Mouse (Mus musculus) c-Kit-negative CD71-positive TER-119-positive erythroid progenitor cells, embryonic 14.5 days (primary cell): ENCODE data around the gene Kirrel2.
"Not testable (repeated sequence)": the region's sequence is repeated elsewhere in the genome, so short reads cannot be mapped to it uniquely, and the experiment has no call there.

Experiments
- DNase-seq: peaks from one replicate; pipeline ENCODE4 v3.0.0-alpha.2; 2013; ENCODE audit warnings: low read depth, low spot score

Gene Kirrel2

GRCm38 (mm10) chr7:30457629-30458330 is at the start of gene Kirrel2, which contains the start of gene Nphs1:
Gene Kirrel2 (minus strand): TSS chr7:30457690.
Gene Nphs1 (plus strand): TSS chr7:30458315.
- no peak for DNase-seq

- DNase-seq: not testable (repeated sequence)
Observed at GRCm38 (mm10) chr7:30501159-30501558, 43.7 kb upstream of the Kirrel2 start.

- not testable (repeated sequence) for DNase-seq
Observed at GRCm38 (mm10) chr7:30495506-30496042, 38.1 kb upstream of the Kirrel2 start.

- no peak for DNase-seq
Observed at GRCm38 (mm10) chr7:30493401-30493931, 36.0 kb upstream of the Kirrel2 start, which contains the start of gene Prodh2. Gene Prodh2 (plus strand): TSS chr7:30493622.

- DNase-seq: peak; percentile 54
Observed at GRCm38 (mm10) chr7:30492765-30493164, 35.3 kb upstream of the Kirrel2 start.

- no peak for DNase-seq
Observed at GRCm38 (mm10) chr7:30490957-30491307, 33.4 kb upstream of the Kirrel2 start.

DNA sequence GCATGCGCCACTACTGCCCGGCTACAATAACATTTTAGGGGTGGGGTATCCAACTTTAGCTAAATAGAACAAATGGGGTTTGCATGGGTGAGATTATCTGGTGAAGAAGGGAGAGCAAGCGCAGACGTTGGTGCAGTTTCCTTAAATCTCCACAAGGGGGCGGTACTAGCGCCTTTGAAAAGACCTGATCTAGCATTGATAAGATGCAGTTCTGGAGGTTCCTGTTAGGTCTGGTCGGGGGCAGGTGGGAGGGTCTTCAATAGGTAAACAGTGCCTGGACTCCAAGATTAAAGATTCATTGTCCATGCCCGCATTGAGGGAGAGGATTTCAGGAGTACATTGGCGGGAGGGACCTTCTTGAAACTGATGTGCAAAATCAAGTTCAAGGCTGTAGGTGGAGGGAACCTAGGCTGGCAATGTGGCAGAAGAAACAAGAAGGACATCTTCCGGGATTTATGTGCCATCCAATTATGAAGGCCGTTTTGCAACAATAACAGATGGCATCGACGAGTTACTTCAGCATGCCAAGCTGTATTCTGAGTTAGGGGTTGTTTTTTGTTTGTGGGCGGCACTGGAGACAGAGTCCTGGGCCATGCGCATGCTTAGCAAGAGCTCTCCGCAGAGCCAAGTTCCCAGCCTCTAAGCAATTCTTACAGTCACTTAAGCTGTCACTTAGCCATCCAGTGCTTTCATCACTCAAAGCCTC is 32.9 kb upstream of the Kirrel2 start:
- DNase-seq: peak; percentile 41

GRCm38 (mm10) chr7:30484250-30484649 is 26.8 kb upstream of the Kirrel2 start:
- DNase-seq: no peak

- no peak for DNase-seq
Observed at GRCm38 (mm10) chr7:30477415-30478381, 20.2 kb upstream of the Kirrel2 start.

DNA sequence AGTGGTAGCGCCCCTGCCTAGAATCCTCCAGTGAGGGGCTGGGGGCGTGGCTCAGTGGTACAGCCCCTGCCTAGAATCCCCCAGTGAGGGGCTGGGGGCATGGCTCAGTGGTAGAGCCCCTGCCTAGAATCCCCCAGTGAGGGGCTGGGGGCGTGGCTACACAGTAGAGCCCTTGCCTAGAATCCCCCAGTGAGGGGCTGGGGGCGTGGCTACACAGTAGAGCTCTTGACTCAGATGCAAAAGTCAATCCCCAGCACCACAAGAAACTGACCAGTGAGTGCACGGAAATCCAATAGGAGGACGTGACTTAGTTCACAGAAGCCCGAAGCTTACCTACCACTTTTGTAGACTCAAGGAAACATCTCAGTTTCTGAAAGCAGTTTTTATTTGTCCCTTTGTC is 18.6 kb upstream of the Kirrel2 start:
- not testable (repeated sequence) for DNase-seq

GRCm38 (mm10) chr7:30474999-30475398 is 17.5 kb upstream of the Kirrel2 start:
- DNase-seq: no peak

DNA sequence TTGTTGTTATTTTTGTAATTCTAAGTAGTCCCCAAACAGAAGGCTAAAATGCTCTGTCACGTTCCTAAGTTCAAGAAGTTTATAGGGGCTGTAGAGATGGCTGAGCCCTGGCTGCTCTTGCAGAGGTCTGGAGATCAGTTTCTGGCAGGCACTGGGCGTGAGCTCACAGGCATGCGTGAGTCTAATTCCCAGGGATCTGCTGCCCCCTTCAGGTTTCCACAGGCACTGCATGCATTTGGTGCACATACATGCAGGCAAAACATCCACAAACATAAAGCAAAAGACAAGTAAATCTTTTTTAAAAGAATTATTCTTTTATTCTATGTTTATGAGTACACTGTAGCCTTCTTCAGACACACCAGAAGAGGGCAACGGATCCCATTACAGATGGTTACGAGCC is 14.9 kb upstream of the Kirrel2 start:
- DNase-seq: peak; percentile 8

GRCm38 (mm10) chr7:30464816-30465300 is 7.4 kb upstream of the Kirrel2 start:
- no peak for DNase-seq

DNA sequence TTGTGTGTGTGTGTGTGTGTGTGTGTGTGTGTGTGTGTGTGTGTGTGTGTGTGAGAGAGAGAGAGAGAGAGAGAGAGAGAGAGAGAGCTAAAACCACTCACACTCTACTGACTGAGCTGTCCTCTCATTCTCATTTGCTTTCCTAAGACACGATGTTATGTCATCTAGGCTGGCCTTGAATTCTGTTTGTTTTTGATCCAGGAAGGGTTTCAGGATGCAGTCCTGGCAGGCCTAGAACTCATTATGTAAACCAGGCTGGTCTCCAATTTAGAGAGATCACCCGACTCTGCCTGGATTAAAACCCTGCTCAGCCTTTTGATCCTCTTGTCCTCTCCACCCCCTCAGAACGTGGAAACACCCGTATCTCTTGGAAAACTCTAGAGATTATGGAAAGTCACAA is 6.5 kb upstream of the Kirrel2 start:
- DNase-seq: no peak

GRCm38 (mm10) chr7:30463568-30463967 is 6.1 kb upstream of the Kirrel2 start:
- no peak for DNase-seq

DNA sequence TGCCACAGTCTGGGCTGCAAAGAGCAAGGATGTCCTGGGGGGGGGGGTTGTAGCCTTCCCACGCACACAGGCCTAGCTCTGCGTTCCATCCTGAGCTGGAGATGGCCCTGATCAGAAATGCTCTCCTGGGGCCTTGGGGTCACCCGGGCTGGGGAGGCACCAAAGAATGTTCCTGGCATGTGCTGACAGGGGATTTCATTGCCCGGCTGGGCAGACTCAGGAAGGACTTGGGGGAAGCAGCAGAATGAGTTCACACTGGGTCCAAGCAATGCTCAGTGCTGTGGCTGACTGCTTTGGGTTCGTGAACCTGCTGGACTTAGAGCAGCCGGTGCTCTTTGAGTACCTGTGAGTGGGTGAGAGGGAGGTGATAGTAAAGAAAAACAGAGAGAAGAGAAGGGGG is 2.0 kb upstream of the Kirrel2 start:
- DNase-seq: no peak

- DNase-seq: no peak
Observed at GRCm38 (mm10) chr7:30456911-30457628, 420 bp downstream of the Kirrel2 start.

DNA sequence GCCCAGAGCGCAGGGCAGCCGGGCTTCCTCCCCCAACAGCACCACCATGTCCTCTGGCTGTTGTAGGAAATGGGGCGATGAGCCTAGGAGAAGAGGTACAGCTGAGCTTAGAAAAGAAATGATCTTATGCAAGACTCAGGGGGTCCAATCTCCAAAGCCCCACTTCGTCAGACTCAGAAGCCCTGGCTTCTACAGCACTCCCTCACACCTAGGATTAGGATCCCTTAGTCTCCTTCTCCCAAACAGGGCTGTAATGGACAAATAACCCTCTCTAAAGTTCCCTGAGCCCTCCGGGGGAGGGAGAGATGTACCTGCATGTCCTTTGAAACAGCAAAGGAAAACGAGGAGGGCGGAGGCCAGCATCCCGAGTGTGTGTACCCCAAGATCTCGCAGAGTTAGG is 1.0 kb downstream of the Kirrel2 start:
- DNase-seq: no peak

DNA sequence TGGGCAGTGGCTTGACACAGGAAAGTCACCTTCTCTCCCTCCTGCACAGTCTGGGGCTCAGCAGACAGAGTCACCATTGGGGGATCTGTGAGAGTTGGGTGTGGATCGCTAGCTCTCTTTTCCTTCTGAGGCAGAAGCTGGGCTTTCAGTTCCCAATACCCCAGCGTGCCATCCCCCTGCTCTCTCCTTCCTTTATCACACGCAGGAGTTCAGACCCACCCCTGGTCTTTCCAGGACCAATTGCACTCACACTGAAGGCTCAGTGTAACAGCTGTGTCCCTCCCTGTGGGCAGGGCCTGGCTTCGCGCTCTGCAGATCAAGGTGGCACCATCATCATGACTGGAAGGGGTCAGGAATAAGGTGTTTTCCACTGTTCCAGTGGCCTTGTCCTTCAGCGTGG is 3.2 kb downstream of the Kirrel2 start:
- DNase-seq: no peak

DNA sequence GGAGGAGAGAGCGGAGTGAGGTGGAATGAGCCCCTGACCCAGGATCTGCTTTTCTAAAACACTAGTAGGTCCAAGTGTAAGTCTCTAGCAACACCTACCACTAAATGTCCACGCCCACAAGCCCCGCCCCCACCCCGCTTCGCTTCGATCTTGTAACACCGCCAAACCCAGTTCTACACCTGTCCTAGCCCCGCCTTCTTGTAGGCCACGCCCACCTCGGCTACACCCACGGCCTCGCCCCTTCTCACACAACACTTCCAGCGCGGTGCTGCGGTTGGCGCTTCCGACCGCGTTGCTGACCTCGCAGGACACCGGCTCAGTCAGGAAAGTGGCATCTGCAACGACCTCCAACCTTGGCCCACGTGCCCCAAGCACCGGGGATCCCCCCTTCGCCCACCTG is 3.7 kb downstream of the Kirrel2 start:
- DNase-seq: no peak

- DNase-seq: no peak
Observed at GRCm38 (mm10) chr7:30453327-30453726, 4.2 kb downstream of the Kirrel2 start.
